ENCODE assay signal across 23 mouse cellular contexts in the genomic region with DNA sequence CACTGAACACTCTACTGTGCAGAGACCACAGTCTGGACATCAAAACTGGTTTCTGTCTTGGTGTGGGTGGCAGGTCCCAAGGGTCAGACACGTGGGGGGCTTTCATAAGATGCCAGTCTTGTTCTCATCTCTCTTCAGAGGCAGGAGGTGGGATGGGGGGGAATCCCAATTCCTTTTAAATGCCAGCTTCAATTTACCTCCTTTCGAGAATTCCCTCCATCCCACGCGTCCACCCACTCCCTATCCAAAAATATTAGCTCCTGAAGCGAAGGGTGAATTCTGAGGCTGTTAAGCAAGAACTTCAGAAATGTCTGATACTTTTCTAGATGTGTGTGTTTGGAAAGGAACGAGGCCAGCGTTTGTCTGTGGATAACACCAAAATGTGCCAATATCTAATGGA.
A peak's percentile ranks its signal among the peaks of the same experiment; 100 is the strongest.
DNase-seq lines count a peak whose midpoint lies in the region; ATAC-seq lines count a peak whose summit lies in the region.
"Had no signal": no experiment of that assay in that cellular context is flagged by ENCODE, and none has a peak within 500 bp of the region (broad histone marks: within the 10 kb centered on the region; RNA-seq: fewer than 3 reads in every experiment).

No protein-coding gene starts in this region.

- DNase-seq in heart, postnatal 25 days (ENCODE audit: low spot score): no peak
- DNase-seq in left cerebral cortex, postnatal 14 days (ENCODE audit: low spot score in 2 of 2): peak; percentile 36 to 56
- no peak for DNase-seq in left cerebral cortex, postnatal 10 days (ENCODE audit: extremely low spot score in 1 of 2, low spot score in 2 of 2)
- DNase-seq in Muller cell, postnatal 12 days (ENCODE audit: inconsistent ontology term): peak; percentile 82
- no peak for DNase-seq in embryonic facial prominence, embryonic 10.5 days (ENCODE audit: low spot score)
- DNase-seq in adrenal gland, postnatal 10 days: no peak
- DNase-seq: adrenal gland, adult 2 months; adrenal gland, postnatal 36 days; cerebellum, adult 11 months; cerebellum, adult 8-10 months; cerebellum, postnatal 14 days; embryo, embryonic 11 days; gastrocnemius, adult 2 months; gastrocnemius, postnatal 25 days; heart, postnatal 10 days had no signal

- no peak for ATAC-seq in heart, embryonic 13.5 days (ENCODE audit: extremely low read depth, insufficient number of reproducible peaks, low FRiP score, low TSS enrichment)
- no peak for ATAC-seq in erythroid progenitor cell, adult 5-6 weeks (replicated peaks; ENCODE audit: low FRiP score, poor library complexity, severe bottlenecking)
- ATAC-seq: forebrain, embryonic 16.5 days had no signal

- no peak overlapping the region for H3K4me2 ChIP-seq in heart, embryonic 13.5 days
- H3K4me2 ChIP-seq: embryonic facial prominence, embryonic 12.5 days; forebrain, embryonic 12.5 days; hindbrain, embryonic 14.5 days had no signal

- peak overlapping the region; percentile 44; the same call in 1 of the 2 replicates for H3K9ac ChIP-seq in heart, embryonic 13.5 days
- H3K9ac ChIP-seq: embryonic facial prominence, embryonic 12.5 days; forebrain, embryonic 12.5 days; hindbrain, embryonic 14.5 days had no signal

- 0 out of 2 replicates have a peak, but pooled peaks cover 4% of the 10 kb centered on the region for H3K27me3 ChIP-seq in heart, embryonic 13.5 days (replicated peaks)
- peaks cover 33% of the 10 kb centered on the region for H3K27me3 ChIP-seq in embryonic facial prominence, embryonic 10.5 days (replicated peaks; ENCODE audit: low read depth, poor library complexity, severe bottlenecking)
- H3K27me3 ChIP-seq: CH12.LX had no signal

- intact Hi-C loops in heart, postnatal 25 days (cut with DNase I): no loop called here
- intact Hi-C loops in left cerebral cortex, postnatal 14 days (cut with DNase I): no loop called here
- intact Hi-C loops in left cerebral cortex, postnatal 10 days (cut with DNase I): no loop called here

- 79% methylated on average over 7 of the region's 7 CpGs for WGBS in heart, embryonic 13.5 days
- 87% methylated on average over 7 of the region's 7 CpGs for WGBS in embryonic facial prominence, embryonic 10.5 days

- H3K27ac ChIP-seq in heart, embryonic 13.5 days (replicated peaks): 0 out of 2 replicates have a peak overlapping the region, but pooled peaks have one; percentile 5
- H3K27ac ChIP-seq in embryonic facial prominence, embryonic 10.5 days (replicated peaks): peak overlapping the region; percentile 44
- H3K27ac ChIP-seq: embryonic facial prominence, embryonic 12.5 days; forebrain, embryonic 12.5 days; hindbrain, embryonic 10.5 days; hindbrain, embryonic 14.5 days had no signal

- no peaks in the 10 kb centered on the region for H3K36me3 ChIP-seq in heart, embryonic 13.5 days
- H3K36me3 ChIP-seq in embryonic facial prominence, embryonic 10.5 days (replicated peaks): no peaks in the 10 kb centered on the region
- H3K36me3 ChIP-seq: embryonic facial prominence, embryonic 12.5 days; forebrain, embryonic 12.5 days; hindbrain, embryonic 10.5 days had no signal

- H3K4me1 ChIP-seq in heart, embryonic 13.5 days: peaks cover 82% of the 10 kb centered on the region
- peaks cover 82% of the 10 kb centered on the region for H3K4me1 ChIP-seq in embryonic facial prominence, embryonic 10.5 days

- no peak overlapping the region for H3K4me3 ChIP-seq in heart, embryonic 13.5 days
- H3K4me3 ChIP-seq in embryonic facial prominence, embryonic 10.5 days: no peak overlapping the region
- H3K4me3 ChIP-seq: embryonic facial prominence, embryonic 12.5 days; forebrain, embryonic 12.5 days; gastrocnemius, adult 2 months; hindbrain, embryonic 10.5 days had no signal

- no peaks in the 10 kb centered on the region for H3K9me3 ChIP-seq in heart, embryonic 13.5 days
- no peaks in the 10 kb centered on the region for H3K9me3 ChIP-seq in embryonic facial prominence, embryonic 10.5 days
- H3K9me3 ChIP-seq: embryonic facial prominence, embryonic 12.5 days; forebrain, embryonic 12.5 days; hindbrain, embryonic 10.5 days had no signal

Comparison
In these comparisons a context has a peak if more than half of its experiments do, and no peak if none do; other contexts are left out.
1. DNase-seq: peak in left cerebral cortex, postnatal 14 days (2 of 2) and Muller cell, postnatal 12 days (single experiment); none in heart, postnatal 25 days (single experiment), left cerebral cortex, postnatal 10 days (0 of 2), embryonic facial prominence, embryonic 10.5 days (single experiment) and adrenal gland, postnatal 10 days (single experiment).